Mouse (Mus musculus) E14TG2a.4 (cell line): ENCODE results near the gene Tctn1.

ENCODE experiments used
- CTCF ChIP-seq: conservative IDR thresholded peaks from 2 replicates; pipeline ENCODE4 v1.5.1; 2014; ENCODE audit warnings: low read length
- NANOG ChIP-seq: IDR thresholded peaks from 2 replicates; pipeline ENCODE4 v1.6.1; 2014; ENCODE audit warnings: borderline replicate concordance, low read length, mixed read lengths
- POU5F1 ChIP-seq: IDR thresholded peaks from 2 replicates; pipeline ENCODE4 v1.6.1; 2014; ENCODE audit warnings: low read length, borderline replicate concordance

GRCm38 (mm10) chr5:122206475-122206874 is 57.8 kb downstream of the Tctn1 start, which contains the start of gene Hvcn1:
- TF ChIP-seq CTCF, result no peak
- TF ChIP-seq POU5F1, result no peak
- TF ChIP-seq NANOG, result no peak
